Mouse (Mus musculus) CD4-positive, CD25-positive, alpha-beta regulatory T cell, adult 4 months (primary cell): ENCODE results near the gene Odam. TPM values are rescaled to one million over a fixed set of nuclear protein-coding genes. Genes with fewer than 3 reads are reported as not detected.

ENCODE experiments used
- ATAC-seq: one replicate; pipeline ENCODE4 v1.8.0; 2017
- polyA plus RNA-seq, 2 experiments: library from polyadenylated mRNA; unstranded; fragments of 100-300 nt; shearing (Covaris generic); gene quantifications; one replicate each; pipeline ENCODE4 v1.2.1; 2017

The Odam gene
- polyA plus RNA-seq = not detected

GRCm38 (mm10) chr5:87884729-87885128, at the start of gene Odam:
Gene Odam (plus strand): TSS chr5:87885029.
- no peak for ATAC-seq

GRCm38 (mm10) chr5:87855136-87855716, 29.6 kb upstream of the Odam start:
- ATAC-seq = no peak

- ATAC-seq = no peak
Observed at GRCm38 (mm10) chr5:87870084-87870483, 14.7 kb upstream of the Odam start.

- ATAC-seq = no peak
Observed at GRCm38 (mm10) chr5:87871423-87871822, 13.4 kb upstream of the Odam start.

GRCm38 (mm10) chr5:87925372-87925771, 40.5 kb downstream of the Odam start, which contains the start of gene Csn3:
Gene Csn3 (plus strand): TSS chr5:87925579.
- ATAC-seq = no peak

GRCm38 (mm10) chr5:87931603-87932002, 46.8 kb downstream of the Odam start:
- ATAC-seq = no peak

GRCm38 (mm10) chr5:87940752-87941151, 55.9 kb downstream of the Odam start:
- ATAC-seq = no peak

GRCm38 (mm10) chr5:87942515-87942914, 57.7 kb downstream of the Odam start:
- no peak for ATAC-seq

Other genes with a start within 250 kb of the Odam start
- not detected for gene Csn1s1, start 218.8 kb upstream of the Odam start, polyA plus RNA-seq
- gene Csn2, start 185.4 kb upstream of the Odam start, polyA plus RNA-seq = not detected
- gene Csn1s2a, start 110.5 kb upstream of the Odam start, polyA plus RNA-seq = not detected
- gene Csn1s2b, start 76.9 kb upstream of the Odam start, polyA plus RNA-seq = under 1 TPM in 1 of 2 experiments, not detected in 1; 0.40 TPM
- not detected for gene Prr27, start 59.3 kb upstream of the Odam start, polyA plus RNA-seq
- not detected for gene Csn3, start 40.5 kb downstream of the Odam start, polyA plus RNA-seq
- gene 2310003L06Rik, start 84.4 kb downstream of the Odam start, polyA plus RNA-seq = not detected
- gene Gm28434, start 84.5 kb downstream of the Odam start, polyA plus RNA-seq = not detected
- gene Cabs1, start 94.4 kb downstream of the Odam start, polyA plus RNA-seq = not detected
- not detected for gene Smr3a, start 117.5 kb downstream of the Odam start, polyA plus RNA-seq
- not detected for gene Smr2, start 201.5 kb downstream of the Odam start, polyA plus RNA-seq
- not detected for gene Gm11116, start 226.5 kb downstream of the Odam start, polyA plus RNA-seq